Mouse (Mus musculus): Measurements from ENCODE around the gene Mn1.

Mn1 gene

DNA sequence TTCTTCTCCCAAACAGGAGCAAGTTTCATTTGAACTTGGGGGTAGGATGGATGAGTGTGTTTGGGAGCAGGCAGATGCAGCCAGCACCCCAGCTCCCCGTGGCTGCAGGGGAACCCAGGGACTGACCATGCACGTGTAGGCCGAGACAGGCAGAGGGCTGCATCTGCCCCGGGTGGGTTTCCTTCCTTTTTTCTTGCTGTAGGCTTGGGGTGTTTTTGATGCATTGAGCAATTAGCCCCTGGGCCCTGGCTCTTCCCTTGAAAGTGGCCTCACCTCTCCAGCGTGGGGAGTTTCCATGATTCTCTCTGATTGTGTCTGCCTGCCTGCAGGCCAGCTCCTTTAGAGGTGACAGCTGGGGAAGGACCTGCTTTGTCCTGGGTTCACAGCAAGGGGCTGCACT lies 15.7 kb downstream of the Mn1 start:
- no peak for DNase-seq

DNA sequence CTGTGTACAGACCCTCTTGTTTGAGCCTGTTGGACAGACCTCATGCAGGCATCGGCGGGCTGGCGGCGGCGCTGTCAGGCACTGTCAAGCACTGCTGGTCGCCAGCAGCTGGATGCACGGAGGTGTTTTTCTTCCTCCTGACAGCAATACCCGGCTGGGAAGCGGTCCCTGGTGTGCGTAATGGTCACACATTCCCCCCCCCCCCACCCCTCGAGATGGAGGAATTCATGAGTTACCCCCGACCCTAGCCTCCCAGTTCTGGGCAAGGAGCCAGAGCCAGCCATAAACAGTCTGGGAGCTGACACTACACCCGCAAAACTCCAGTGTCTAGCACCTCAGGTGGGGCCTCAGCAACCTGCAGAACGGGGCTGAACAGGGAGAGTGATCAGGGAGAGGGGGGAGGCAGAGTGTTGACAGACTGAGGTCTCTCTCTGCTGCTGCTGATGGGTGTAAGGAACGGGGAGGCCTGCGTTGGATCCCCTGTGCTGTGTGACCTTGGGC lies 17.2 kb downstream of the Mn1 start:
- DNase-seq = no peak

DNA sequence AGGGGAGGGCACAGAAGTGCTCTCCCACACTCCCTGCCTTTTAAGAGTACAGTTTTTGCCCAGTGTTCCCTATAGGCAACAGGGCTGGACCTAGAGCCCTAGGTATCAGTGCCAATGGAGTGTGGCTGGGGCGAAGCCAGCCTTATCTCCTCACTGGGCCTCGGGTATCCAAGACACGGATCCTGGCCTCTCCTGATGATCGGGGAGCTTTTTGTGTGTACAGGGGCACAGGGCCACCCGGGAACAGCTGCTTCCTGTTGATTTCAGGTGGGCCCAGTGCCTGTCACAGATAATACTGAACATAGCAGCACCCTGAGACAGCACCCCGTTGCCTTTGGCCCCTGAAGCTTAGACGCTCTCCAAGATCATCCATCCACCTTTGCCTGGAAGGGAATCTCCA lies 19.1 kb downstream of the Mn1 start:
- DNase-seq = no peak

DNA sequence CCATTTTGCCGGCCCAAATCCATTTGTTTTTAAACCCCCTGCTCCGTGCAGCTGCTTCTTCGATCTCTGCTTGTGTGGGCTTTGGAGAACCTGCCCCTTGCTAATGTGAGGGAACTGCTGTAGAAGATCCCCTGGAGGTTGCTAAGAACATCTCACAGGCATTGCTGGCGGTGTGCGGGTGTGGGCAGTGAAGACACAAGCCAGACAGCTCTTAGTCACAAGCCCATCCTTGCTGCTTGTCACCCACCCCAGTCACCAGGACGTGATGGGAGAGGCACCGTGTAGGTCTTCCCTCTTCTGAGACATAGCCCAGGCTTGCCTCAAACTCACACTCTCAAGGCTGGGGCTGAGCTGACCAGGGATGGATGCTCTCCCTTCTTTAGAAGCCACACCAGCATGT lies 20.0 kb downstream of the Mn1 start:
- no peak for DNase-seq

- DNase-seq = no peak
Measured at GRCm38 (mm10) chr5:111438336-111438735, 21.2 kb downstream of the Mn1 start.

- DNase-seq = no peak
Measured at GRCm38 (mm10) chr5:111438821-111439220, 21.7 kb downstream of the Mn1 start.

DNA sequence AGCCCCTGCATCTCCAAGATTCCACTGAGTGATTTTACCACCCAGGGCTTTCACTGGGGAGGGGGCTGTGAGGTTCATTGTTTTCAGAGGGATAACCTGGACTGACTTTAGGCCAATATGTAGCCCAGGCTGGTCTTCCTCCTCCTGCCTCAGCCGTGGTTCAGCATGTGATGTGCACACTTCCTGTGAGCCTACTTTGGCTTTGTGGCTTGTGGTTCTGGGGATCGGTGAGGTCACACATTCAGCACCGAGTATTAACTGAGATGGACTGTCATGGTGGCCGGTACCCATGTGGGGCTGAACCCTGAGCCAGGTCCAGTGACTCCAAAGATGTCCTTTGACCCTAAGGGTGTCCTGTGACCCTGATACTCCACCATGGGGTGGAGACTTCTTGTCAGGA lies 23.1 kb downstream of the Mn1 start:
- no peak for DNase-seq

DNA sequence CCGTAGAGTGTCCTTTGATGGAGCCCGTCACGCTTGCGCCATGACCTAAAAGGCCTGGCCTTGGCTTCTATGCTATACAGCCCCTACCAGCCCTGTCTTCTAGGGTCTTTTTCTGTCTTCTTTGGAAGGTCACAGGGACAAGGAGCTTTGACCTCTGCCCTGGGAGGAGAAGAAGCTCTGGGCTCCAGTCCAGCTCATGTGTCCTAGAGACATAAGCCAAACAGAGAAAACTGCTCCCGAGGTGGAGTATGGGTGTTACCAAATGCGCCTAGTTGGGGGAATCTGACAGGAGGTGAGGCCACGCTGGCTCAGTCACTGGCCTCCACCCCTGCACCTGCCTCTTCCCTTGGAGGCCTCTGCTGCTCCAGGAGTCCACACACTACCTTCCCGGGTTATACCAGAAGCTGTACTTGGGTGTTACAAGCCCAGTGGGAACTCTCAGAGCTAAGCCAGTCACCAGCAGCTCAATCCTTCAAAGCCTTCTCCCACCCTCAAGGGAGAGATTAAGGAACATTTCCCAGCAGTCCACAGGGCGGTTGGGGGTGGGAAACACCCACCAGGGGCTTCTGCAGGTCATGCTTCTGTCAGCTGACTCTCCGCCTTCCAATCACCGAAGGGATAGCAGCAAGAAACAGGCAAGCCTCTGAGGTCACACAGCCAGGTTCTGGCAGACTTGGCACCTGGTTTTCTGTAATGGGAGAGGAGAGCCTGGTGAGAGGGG lies 25.1 kb downstream of the Mn1 start:
- no peak for DNase-seq

DNA sequence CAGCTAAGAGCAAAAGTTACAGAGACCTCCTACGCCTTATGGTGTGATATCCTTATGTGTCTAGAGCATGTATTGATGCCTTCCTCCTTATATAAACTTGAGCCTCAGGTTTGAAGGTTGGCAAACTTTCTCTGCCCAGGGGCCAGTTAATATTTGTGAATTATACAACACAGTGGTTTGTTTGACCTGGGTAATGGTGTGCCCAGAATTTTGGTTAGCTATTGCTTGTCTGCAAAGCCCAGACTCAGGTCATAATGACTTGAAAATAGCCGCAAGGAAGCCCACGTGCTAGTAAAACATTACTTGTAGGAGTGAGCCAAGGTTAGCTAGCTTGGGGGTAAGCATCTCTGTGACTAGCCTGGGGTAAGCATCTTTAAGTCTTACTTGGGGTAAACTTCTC lies 26.5 kb downstream of the Mn1 start:
- DNase-seq = no peak

- no peak for DNase-seq
Measured at GRCm38 (mm10) chr5:111444361-111444760, 27.2 kb downstream of the Mn1 start.

GRCm38 (mm10) chr5:111446652-111447051 lies 29.5 kb downstream of the Mn1 start:
- DNase-seq = no peak

DNA sequence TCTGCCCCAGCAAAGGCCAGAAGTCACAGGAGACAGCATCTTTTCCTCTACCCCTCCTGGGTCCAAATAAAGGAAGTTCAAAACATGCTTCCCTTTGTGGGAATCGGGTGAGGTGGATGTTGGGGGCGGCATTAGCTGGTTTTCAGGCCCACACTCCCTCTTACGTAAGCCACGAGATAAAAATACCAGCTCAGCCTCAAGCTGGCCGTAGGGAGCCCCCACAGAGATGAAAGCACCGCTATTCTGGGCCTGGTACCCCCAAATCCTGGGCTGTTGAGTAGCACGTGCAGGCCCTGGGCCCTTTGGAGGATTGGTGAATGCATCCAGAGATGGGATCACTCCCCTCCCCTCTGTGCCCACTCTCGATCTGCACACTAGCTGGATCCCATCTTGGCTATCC lies 32.5 kb downstream of the Mn1 start:
- DNase-seq = no peak

DNA sequence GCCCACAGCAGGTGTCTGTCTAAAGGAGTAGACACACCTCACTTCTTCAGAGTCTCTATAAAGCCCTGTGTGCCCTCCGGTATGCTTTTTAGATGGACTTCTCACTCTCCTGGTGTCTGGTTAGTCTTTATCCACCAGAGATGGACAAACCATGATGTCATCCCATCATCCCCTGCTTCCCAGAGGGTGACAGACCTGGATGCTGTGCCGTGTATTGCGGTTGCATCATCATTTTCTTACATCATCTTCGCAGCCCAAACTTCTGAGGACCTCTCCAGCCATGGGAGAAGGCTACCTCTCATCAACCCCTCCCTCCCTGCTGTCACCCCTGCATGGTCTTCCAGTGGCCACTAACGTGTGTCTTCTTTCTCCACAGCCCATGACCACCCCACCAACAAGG lies 37.1 kb downstream of the Mn1 start:
- no peak for DNase-seq

DNA sequence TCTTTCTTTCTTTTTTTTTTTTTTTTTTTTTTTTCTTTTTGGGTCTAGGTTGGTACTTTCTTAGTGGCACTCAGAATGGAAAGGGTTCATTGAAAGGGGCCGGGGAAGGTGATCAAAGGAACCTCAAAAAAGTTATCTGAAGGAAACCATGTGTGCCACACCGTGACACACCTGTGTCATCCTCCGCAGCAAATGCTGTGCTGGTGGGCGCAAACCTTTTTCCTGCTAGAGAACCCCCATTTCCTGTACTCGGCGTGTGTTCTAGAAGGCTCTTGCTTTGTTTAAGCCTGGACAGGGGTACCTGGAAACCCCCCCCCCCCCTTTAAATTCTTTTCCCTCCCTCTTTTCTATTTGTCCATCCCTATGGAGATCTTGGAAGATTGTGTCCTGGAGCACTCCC lies 37.7 kb downstream of the Mn1 start:
- no peak for DNase-seq

GRCm38 (mm10) chr5:111458675-111459074 lies 41.5 kb downstream of the Mn1 start:
- DNase-seq = no peak

- DNase-seq = peak; percentile 74 to 81
Measured at GRCm38 (mm10) chr5:111465811-111466299, 48.7 kb downstream of the Mn1 start.

DNA sequence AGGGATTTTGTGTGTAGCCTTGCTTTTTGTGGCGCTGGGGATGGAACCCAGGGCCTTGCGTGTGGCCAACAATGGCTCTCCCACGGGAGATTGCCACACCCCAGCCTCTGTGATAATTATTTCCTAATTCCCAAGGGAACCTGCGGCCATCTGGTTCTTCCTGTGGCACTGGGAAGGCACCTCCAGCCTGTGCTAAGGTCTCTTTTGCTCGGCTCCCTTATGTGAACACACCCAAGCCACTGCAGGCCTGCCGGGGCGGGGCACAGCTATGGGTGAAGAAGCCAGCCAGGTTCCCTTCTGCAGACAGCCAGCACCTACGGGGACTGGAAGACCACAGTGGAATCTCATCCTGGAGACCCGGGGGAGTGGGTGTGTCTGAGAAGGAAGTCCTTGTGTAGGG lies 49.3 kb downstream of the Mn1 start:
- DNase-seq = no peak

GRCm38 (mm10) chr5:111467699-111468098 lies 50.5 kb downstream of the Mn1 start:
- DNase-seq = no peak

- no peak for DNase-seq
Measured at GRCm38 (mm10) chr5:111469195-111469882, 52.2 kb downstream of the Mn1 start.

DNA sequence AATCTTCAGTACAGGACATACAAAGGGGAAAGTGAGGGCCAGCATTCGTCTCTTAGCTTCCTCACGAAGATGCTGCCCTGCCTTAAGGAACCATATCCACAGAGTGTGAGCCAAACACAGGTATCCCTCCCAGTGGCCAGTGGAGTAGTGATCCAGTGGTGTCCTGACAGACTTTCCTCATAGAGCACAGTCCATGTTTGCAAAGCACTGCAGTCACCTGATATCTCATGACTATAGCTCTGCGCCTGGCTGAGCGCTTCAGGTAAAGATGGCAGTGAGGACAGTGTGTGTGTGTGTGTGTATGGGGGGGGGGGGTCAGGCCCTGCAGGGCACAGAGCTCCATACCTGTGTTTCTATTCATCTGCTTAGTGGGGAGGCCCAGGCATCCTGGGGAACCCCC lies 53.7 kb downstream of the Mn1 start:
- no peak for DNase-seq

- no peak for DNase-seq
Measured at GRCm38 (mm10) chr5:111473425-111473824, 56.3 kb downstream of the Mn1 start.

GRCm38 (mm10) chr5:111475721-111476120 lies 58.6 kb downstream of the Mn1 start:
- DNase-seq = no peak

GRCm38 (mm10) chr5:111476141-111476540 lies 59.0 kb downstream of the Mn1 start:
- no peak for DNase-seq

GRCm38 (mm10) chr5:111485907-111486306 lies 68.7 kb downstream of the Mn1 start:
- no peak for DNase-seq

Data from lung, adult 18-20 months (tissue).